Mouse (Mus musculus): ENCODE measurements around the gene Mael. TPM values are rescaled to one million over a fixed set of nuclear protein-coding genes. Genes with fewer than 3 reads are reported as not detected.

The Mael gene
- total RNA-seq, 2 experiments from 2014 or later = not detected

GRCm38 (mm10) chr1:166259526-166259925, 21.0 kb upstream of the Mael start:
- peak overlapping the region; percentile 24; the same call in 1 of the 2 replicates for H3K4me3 ChIP-seq
- peak overlapping the region; percentile 75 for H3K27ac ChIP-seq
- no peak for TF ChIP-seq CTCF (conservative IDR thresholded peaks at IDR 0.05)
- DNase-seq (ENCODE audit: low spot score in 2 of 2) = no peak

- TF ChIP-seq CTCF (conservative IDR thresholded peaks at IDR 0.05) = no peak
- no peak for DNase-seq (ENCODE audit: low spot score in 2 of 2)
- Histone ChIP-seq H3K27ac (peak overlapping the region; percentile 90), H3K4me3 (peak overlapping the region; percentile 66)
Observed at GRCm38 (mm10) chr1:166256898-166257297, 18.4 kb upstream of the Mael start.

GRCm38 (mm10) chr1:166256302-166256701, 17.8 kb upstream of the Mael start:
- peak overlapping the region; percentile 90 for H3K27ac ChIP-seq
- no peak for TF ChIP-seq CTCF (conservative IDR thresholded peaks at IDR 0.05)
- H3K4me3 ChIP-seq = peak overlapping the region; percentile 66
- DNase-seq (ENCODE audit: low spot score in 2 of 2) = no peak

- no peak for DNase-seq (ENCODE audit: low spot score in 2 of 2)
- H3K4me3 ChIP-seq = peak overlapping the region; percentile 66
- TF ChIP-seq CTCF (conservative IDR thresholded peaks at IDR 0.05) = no peak
- peak overlapping the region; percentile 90 for H3K27ac ChIP-seq
Observed at GRCm38 (mm10) chr1:166255651-166256050, 17.1 kb upstream of the Mael start.

GRCm38 (mm10) chr1:166255091-166255490, 16.5 kb upstream of the Mael start:
- H3K4me3 ChIP-seq = peak overlapping the region; percentile 66
- H3K27ac ChIP-seq = peak overlapping the region; percentile 90
- no peak for TF ChIP-seq CTCF (conservative IDR thresholded peaks at IDR 0.05)
- DNase-seq (ENCODE audit: low spot score in 2 of 2) = no peak

- peak; percentile 44 to 65 for DNase-seq (ENCODE audit: low spot score in 2 of 2)
- TF ChIP-seq CTCF (conservative IDR thresholded peaks at IDR 0.05) = peak; percentile 68
- Histone ChIP-seq H3K4me3 (peak within 1 kb of the TSS; percentile 66), H3K27ac (peak within 1 kb of the TSS; percentile 90)
Observed at GRCm38 (mm10) chr1:166253898-166254894, 15.6 kb upstream of the Mael start, which contains the start of gene Ildr2. Gene Ildr2 (plus strand): TSS chr1:166254139.

GRCm38 (mm10) chr1:166244285-166244684, 5.7 kb upstream of the Mael start:
- H3K4me3 ChIP-seq = no peak overlapping the region
- H3K27ac ChIP-seq = peak overlapping the region; percentile 36; the same call in 1 of the 2 replicates
- TF ChIP-seq CTCF (conservative IDR thresholded peaks at IDR 0.05) = no peak
- peak in 1 of 2 experiments; percentile 77 for DNase-seq (ENCODE audit: low spot score in 2 of 2)

GRCm38 (mm10) chr1:166214181-166214580, 24.4 kb downstream of the Mael start:
- TF ChIP-seq CTCF (conservative IDR thresholded peaks at IDR 0.05) = peak; percentile 77

GRCm38 (mm10) chr1:166209371-166209770, 29.2 kb downstream of the Mael start:
- Histone ChIP-seq H3K4me3 (no peak overlapping the region), H3K27ac (no peak overlapping the region)
- no peak for TF ChIP-seq CTCF (conservative IDR thresholded peaks at IDR 0.05)
- DNase-seq (ENCODE audit: low spot score in 2 of 2) = no peak

More at GRCm38 (mm10) chr1:166214181-166214580, 24.4 kb downstream of the Mael start:
- H3K27ac ChIP-seq = no peak overlapping the region
- peak in 1 of 2 experiments; percentile 4 for DNase-seq (ENCODE audit: low spot score in 2 of 2)
- no peak overlapping the region for H3K4me3 ChIP-seq

- Histone ChIP-seq H3K4me3 (no peak overlapping the region), H3K27ac (no peak overlapping the region)
- TF ChIP-seq CTCF (conservative IDR thresholded peaks at IDR 0.05) = no peak
- DNase-seq (ENCODE audit: low spot score in 2 of 2) = no peak
Observed at GRCm38 (mm10) chr1:166205159-166205558, 33.4 kb downstream of the Mael start.

- TF ChIP-seq CTCF (conservative IDR thresholded peaks at IDR 0.05) = no peak
- no peak for DNase-seq (ENCODE audit: low spot score in 2 of 2)
- H3K27ac ChIP-seq = no peak overlapping the region
- H3K4me3 ChIP-seq = no peak overlapping the region
Observed at GRCm38 (mm10) chr1:166204171-166204570, 34.4 kb downstream of the Mael start.

- Histone ChIP-seq H3K27ac (no peak overlapping the region), H3K4me3 (no peak overlapping the region)
- no peak for TF ChIP-seq CTCF (conservative IDR thresholded peaks at IDR 0.05)
- no peak for DNase-seq (ENCODE audit: low spot score in 2 of 2)
Observed at GRCm38 (mm10) chr1:166189821-166190220, 48.7 kb downstream of the Mael start.

- DNase-seq (ENCODE audit: low spot score in 2 of 2) = no peak
- H3K4me3 ChIP-seq = no peak overlapping the region
- TF ChIP-seq CTCF (conservative IDR thresholded peaks at IDR 0.05) = no peak
- H3K27ac ChIP-seq = peak overlapping the region; percentile 70
Observed at GRCm38 (mm10) chr1:166185357-166185756, 53.2 kb downstream of the Mael start.
